Mouse (Mus musculus): ENCODE measurements at regions not wholly inside any gene's neighbourhood (a gene's known extent, or its start where the extent isn't known, plus 50 kb on each side); places are given as distances from the start of the nearest gene placed in this dataset.

- TF ChIP-seq CTCF (IDR thresholded peaks at IDR 0.05; ENCODE audit: low read depth): no peak
- TF ChIP-seq EP300 (IDR thresholded peaks at IDR 0.05; ENCODE audit: low read depth): no peak
These were observed 201.6 kb downstream of the Klf6 start for GRCm38 (mm10) chr13:6062729-6063386.
